Mouse (Mus musculus) monocyte, adult 2 months (primary cell): ENCODE measurements at regions not wholly inside any gene's neighbourhood (a gene's known extent, or its start where the extent isn't known, plus 50 kb on each side); places are given as distances from the start of the nearest gene placed in this dataset.
A peak's percentile ranks its signal among the peaks of the same experiment; 100 is the strongest.

ENCODE experiments used
- DNase-seq, 2 experiments: peaks; one replicate each; pipeline ENCODE4 v3.0.0; 2022; ENCODE audit warnings: low spot score in 2 of 2, low read depth in 1 of 2

DNA sequence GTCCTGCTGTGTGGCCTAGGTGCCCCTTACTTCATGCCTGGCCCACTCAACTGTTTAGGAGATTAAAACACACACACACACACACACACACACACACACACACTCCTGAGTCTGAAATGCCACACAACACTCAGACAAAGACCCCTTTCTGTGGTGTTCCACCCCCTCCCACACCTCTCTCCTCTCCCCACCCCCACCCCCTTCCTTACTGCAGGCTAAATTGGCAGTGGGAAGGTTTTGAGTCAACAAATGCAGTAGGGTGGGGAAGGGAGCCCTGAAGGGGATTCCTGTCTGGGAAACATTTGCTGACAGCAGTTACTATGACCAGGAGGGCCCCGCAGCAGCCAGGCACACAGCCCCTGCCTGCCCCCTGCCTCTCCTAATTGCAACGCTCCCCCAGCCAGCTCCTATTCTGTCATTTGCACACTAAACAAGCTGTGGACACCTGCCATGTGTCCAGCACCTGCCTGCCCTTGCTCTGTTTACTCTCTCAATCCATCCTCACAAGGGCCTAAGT, 69.5 kb downstream of the Ephb3 start:
- no peak for DNase-seq

DNA sequence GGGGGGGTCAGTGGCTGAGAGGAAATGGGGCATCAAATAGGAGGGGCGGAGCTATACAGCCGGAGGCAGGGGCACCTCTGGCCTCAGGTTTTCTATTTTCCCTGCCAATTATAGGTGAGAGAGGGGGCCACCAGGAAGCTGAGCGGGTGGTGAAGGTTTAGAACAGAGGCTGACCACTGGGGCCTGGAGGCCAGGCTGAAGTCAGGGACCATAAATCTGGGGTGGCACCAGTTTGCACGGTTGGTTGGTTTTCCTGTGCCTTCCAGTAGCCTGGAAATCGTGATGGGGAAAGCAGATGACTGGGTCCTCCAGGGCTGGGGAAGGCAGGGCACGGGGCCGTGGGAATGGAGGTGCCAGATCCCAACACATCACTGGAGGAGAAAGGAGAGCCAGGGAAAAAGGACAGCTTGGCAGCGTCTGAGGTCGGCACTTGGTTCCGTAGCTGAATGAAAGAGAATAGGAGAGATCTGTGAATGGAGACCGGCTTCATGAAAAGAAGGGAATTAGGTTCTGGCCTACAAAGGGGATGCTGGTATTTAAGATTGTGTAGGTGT, 73.3 kb downstream of the Ephb3 start:
- DNase-seq: no peak

DNA sequence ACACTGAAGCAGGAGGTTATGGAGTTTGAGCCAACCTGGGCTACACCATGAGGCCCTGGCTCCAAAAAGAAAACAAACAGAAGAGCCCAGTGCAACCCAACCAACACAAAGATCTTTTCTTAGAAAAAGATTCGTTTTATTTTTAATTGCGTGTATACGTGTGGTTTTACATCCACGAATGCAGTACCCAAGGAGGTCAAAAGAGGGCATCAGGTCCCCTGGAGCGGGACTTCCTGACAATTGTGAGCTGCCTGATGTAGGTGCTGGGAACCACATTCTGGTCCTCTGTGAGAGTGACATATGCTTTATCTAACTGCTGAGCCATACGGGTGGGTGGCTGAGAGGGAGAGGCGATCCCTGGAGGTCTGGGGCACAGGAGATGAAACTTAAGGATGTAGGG, 73.8 kb downstream of the Ephb3 start:
- DNase-seq: no peak

DNA sequence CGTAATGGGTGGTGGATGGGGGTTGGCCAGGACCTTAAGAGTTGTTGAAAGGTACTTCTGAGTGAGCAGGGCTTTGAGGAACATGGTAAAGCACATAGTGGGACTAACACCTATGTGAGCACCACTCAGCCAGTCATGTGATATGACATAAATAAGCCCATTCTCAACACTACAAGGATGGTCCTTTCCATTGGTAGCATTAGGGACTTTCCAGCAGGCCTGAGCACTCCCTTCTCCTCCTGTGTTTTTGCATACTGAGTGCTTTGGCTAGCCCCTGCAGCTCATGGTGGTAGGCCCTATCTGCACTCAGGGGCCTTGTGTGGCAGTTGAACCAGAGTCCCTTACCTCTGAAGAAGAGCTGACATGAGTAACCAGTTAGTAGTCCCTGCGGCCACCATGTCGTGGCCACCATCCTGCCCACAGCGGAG, 75.7 kb downstream of the Ephb3 start:
- no peak for DNase-seq

DNA sequence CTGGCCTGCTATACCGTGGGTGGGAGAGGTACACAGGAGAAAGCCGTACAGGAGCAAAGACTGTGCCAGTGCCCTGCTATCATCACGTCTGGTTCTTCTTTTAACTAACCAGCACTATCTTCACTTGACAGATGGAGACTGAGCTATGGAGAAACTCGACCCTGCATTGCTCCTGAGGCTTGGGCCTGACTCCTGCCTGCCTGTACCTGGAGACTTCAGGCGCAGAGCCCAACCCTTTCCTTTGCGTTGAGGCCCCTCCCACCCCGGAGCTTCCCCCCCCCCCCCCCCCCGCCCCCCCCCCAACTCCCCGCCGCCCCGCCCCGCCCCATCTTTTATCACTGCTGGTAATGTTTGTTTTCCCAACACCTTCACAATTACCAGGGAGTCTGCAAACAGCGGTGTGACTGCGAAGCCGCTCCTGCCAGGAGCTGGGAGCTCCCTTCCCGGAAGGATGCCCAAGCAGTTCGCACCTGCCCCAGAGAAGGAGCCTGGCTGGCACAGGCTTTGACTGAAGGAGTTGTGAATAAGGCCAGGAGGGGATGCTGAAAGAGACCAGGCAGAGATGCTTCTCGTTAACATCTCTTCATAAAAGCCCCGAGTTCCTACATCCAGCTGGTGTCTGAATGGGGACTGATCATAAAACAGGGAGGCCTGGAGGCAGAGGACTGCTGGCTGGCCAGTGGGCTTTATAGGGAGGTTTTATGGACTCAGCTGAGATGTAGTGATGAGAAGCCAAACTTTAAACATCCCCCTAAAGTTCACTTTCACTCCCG, 77.6 kb downstream of the Ephb3 start:
- no peak for DNase-seq

DNA sequence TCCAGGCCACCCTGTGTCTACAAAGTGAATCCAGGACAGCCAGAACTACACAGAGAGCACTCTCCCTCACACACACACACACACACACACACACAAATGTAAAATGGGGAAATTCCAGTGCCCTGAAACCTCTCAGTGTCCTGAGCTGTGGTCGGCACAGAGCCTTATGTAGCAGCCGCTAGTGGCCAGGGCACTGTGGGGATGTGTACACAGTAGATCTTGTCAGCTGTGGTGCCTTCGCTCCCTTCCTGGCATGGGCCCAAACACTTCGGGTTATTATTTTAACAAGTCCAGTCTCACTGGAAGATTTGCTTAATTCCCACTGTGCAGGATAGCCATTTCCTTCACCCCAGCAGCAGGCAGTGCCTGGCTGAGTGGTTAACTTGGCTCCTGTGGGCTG, 81.5 kb downstream of the Ephb3 start:
- no peak for DNase-seq

DNA sequence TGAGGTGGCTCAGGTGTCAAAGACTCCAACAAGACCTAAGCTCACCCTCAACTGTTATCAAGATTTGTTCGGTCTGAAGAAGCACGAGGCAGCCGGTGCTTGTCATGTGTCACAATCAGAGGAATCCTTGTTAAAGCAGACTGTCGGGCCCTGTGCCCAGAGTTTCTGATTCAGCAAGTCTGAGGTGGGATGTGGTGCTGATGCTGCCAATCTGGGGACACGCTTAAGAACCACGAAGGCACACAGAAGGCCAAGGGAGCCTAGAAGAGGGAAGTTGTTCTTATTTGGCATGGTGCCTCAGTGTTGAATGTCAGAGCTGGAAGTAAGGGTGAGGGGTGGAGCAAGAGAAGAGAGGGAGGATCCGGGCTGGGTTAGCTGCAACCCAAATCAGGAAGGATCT, 85.0 kb downstream of the Ephb3 start:
- DNase-seq: peak; percentile 22 to 48

DNA sequence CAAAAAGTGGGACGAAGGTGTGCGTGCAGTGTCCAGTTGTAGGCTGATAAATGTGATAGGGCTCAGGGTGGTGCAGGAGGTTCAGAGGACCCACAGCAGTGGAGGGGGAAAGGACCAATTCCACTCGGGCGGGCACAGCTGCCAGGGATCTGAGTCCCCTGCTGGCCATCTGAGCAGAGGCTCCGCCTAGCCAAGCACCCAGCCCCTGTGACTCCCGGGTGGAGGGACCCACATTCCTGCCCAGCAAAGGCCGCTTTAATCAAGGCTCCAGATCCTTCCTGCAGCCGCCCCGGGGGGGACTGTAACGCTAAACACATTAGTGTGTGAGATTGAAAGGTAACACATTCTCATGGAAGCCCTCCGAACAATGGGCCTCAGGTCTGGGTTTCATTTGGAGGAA, 88.5 kb downstream of the Ephb3 start:
- DNase-seq: no peak

DNA sequence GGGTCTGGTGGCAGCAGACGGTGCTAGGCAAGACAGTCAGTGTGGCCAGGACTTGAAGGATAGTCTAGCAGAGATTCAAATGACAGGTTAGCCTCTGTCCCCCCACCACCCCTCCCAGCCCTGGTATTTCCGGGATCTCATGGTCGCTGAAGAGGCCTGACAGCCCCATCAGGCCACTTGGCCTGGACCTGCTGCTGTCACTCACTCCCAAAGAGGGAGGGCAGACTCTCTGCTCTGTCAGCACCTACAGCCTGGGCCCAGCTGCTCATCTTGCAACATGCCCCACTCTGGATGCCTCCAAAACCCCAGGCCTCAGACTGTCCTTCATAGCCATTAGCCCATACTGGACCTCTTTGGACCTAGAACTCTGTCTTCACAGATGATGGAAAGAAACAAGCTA, 89.0 kb downstream of the Ephb3 start:
- DNase-seq: no peak

DNA sequence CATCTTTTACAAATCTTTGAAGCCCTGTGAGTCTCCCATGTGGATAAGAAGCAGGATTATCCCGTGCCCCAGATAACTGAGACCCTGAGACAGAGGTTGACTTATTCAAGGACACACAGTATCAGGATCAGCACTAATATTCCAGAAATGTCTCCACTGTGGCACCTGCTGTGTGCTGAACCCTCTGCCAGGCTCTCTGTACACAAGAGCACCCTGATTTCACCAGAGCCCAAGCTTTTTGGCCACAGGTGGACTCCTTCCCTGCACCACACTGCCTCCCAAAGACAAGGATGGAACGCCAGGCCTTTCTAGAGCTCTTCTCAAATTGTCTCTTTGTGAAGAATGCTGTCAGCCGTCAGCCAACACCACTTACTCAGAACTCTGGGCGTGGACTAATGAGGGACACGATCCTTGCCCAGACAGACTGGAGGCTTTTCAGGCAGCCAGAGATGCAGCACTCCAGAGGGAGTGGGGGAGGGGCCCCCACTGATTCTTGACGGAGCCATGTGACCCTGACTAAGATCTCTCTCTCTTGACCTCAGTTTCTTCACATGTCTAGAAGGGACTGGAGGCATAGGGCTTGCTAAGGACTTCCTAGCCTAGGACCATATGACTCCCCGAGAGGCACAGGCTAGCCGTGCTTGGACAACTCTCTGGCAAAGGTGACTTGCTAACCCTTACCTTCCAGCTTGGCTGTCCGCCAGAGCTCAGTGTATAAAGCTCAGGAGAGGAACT, 90.3 kb downstream of the Ephb3 start:
- no peak for DNase-seq

DNA sequence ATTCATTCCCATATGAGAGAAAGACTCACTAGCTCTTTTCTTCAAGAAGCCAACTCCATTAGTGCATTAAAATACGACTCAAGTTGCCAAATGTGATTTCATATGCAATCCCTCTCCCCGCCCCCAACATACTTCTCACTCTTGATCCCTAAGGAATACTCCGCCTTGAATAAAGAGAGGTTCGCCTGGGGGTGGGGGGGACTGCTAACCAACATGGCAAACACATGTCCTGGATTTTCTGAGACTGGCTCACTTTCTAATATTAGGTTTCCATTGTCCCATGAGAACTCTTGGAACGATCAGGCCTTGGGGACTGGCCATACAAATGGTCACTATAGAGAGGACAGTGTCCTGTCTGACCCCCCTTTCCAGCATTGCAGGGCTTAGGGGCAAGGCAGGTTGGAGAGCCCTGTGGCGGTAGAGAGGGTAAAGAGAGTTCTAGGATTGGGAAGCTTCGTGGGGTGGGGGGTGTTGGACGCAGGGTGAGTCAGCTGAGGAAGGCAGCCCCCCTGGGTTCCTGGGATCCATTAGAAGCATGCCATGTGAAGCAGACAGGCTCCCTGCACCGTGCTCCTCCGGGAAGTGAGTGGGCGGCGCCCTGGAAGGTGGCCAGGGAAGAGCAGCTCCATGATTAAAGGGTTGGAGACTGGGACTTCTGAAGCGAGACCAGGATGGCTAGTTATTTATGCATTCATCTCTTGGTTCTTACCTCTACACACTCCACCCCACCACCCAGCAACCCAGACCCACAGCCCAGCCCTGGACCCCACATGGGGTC, 91.6 kb downstream of the Ephb3 start:
- no peak for DNase-seq

DNA sequence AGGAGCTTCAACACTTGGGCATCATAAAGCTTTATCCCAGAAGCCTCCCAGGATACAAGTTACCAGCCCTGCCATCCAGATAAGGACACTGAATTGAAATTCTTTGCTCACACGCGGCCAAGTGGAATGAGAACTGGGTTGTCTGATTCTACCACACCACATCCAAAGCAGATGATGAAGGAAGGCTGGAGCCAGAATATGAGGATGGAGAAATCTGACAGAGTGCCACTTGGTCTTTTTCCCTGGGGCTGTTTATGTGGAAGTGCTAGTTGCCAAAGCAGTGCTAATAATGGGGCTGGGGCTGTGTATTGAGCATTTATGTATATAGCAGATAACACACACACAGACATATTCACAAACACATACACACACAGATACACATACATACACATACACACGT, 92.2 kb downstream of the Ephb3 start:
- no peak for DNase-seq

DNA sequence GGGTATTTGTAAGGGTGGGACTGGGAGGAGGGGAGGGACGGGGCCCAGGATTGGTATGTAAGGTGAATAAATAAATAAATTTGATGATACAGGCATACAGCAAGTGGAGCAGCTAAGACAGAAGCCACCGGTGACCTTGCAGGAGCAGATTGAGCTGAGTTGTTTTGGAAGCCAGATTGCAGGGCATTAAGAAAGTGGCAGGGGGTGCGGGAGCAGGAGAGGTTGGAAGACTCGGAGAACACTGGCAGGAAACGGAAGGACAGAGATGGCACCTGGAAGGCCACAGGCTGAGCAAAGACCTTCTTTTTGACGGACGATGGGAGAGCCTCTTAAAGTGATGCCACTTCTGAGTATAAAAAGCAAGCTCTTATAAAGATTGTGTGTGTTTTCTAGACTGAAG, 94.3 kb downstream of the Ephb3 start:
- DNase-seq: no peak

DNA sequence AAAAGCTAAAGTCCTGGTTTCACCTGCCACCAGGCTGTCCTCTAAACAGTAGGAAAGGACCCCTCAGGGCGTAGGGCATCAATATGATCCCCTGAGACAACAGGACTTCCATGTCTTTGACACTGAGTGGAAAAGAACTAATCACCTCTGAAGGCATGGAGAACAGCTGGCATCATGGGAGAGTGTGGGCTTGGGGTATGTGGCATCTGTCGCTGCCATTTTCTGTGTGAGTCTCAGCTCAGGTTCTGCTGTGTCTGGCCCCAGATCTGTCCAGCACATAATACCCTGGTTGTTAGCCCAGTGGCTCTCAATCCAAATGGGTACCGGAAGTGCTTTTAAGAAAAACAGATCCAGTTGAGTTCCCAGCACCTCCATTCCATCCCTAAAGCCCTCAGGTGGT, 101.3 kb downstream of the Ephb3 start:
- DNase-seq: no peak

DNA sequence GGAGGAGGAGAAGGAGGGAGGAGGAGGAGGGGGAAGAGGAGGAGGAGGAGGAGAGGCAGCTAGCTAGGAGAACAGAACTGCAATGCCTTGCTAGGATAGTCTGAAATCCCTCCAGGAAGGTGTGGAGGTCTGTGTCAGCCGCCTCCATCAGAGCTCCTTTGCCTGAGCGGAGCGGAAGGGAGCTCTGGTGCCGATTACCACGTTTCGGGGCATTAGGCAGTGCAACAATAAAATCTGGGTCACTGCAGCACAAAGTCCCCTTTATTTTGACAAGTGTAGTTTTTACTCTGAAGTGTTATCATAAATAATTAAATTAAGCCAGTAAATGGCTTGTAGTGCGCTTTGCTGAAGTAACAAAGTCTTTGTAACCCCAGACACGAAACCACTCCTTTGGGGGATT, 104.0 kb downstream of the Ephb3 start:
- DNase-seq: no peak

DNA sequence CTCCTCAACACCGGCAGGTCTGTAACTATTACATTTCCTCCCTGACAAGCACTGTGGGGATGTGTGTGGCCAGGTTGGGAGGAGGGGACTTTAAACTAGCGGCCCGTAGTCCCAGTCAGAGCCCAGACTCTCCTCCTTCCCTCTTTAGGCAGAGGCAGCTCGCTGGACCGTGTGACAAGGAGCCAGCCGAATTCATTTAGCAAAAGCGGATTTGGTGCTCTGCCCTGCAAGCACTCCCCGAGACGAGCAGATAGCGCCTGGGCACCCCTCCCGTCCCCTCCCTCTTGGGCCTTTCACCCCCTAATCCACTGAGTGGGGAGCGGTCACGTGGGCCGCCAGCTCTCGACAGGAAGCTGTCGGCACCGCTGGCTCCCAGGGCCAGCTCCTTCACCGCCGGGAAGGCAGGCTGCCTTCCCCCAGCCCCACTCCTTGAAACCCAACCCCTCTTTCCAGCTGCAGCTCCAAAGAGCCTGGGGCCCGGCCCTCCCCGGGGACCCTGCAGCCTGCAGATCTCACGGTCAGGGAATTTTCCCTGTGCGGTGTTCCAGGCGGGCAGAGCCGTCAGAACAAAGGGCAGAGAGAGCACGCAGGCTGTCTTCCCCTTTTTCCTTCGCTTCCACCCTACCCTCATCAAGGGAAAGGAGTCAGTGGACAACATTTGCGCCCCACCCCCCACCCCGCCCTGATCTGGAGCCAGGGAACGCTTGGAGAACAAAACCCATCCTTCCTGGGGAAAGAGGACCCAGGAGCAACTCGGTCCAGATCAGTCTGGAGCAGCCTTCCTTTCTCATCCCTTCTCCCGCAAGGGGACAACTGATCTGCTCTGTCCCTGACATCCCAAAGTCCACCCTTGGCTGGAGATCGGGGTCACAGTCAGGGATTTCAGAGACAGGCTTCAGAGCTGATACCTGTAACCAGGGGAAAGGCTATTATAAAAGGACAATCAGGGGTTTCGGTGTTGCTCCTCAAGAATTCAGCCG, 106.4 kb downstream of the Ephb3 start:
- peak in 1 of 2 experiments; percentile 16 for DNase-seq

DNA sequence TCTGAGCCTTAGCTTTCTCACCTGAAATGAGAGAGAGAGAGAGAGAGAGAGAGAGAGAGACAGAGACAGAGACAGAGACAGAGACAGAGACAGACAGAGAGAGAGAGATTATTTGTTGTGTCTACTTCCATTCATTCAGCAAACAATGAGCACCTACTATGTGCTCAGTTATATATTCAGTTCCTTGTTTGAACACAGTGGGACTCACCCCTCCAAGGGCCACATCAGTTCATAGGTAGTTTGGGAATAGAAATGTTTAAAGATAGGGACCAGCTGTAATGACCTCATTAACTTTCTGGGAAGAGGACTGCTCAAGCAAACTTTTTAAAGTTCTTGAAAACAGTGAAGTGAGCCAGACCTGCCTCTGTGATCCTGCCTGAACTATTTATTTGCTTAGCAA, 107.2 kb downstream of the Ephb3 start:
- no peak for DNase-seq

DNA sequence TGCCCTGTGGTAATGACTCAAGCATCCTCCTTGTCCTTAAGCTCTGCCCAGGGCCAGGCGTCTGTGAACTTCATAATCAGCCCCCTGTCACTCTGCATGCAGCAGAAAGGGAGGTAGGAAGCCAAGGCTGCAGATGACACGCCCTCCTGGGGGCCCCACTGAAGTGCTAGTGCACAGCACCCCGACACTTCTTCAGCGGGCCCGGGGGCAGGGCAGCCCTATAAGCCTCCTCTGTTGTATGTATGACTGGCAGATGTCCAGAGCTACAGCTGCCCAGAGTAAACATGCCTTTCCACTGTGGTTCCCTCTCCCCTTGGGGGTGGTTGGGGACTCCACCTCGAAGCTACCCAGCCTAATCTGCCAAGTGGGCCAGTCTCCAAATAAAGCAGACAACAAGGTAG, 107.2 kb upstream of the Vps8 start:
- DNase-seq: no peak

DNA sequence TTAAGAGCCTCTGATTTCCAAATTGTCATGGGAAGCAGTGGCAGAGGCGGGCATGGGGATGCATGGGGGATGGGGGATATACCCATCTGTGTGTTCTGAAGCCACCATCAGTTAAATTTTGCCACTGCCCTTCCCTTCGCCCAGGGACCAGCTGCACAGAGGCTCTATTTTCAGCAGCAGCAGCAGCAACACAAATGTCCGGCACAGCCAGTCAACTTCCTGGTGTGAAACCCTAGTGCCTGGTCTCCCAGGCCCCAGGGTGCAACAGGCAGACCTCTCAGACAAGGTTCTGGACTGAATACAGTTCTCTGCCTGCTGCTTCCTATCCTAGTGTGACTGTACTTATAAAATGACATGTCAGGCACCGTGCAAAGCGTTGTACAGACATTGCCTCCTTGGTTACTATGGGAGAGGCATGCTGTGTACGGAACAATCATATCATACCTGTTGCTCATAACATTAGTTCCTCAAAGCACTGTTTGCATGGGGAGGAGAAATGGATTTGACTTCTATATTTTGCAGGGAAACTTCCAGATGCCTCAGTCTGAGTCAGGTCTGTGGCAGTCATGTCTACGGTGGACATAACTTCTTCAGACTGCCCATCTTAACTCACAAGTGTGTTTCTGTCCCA, 104.8 kb upstream of the Vps8 start:
- DNase-seq: no peak
